Mouse (Mus musculus) limb, embryonic 14.5 days (tissue): ENCODE measurements around the gene Htra2. TPM values are rescaled to one million over a fixed set of nuclear protein-coding genes. Genes with fewer than 3 reads are reported as not detected.

Source experiments
- ATAC-seq: fragments of 200-750 bp; cut with Nextera tagmentation; 2 replicates; pipeline ENCODE4 v1.8.0; 2017; ENCODE audit warnings: low read depth, moderate number of reproducible peaks, moderate TSS enrichment; ENCODE audit not compliant: low FRiP score
- DNase-seq: peaks from one replicate; pipeline ENCODE4 v3.0.0-alpha.2; 2015; ENCODE audit warnings: low spot score
- H3K27ac ChIP-seq: fragments of 300-500 bp; sonication (generic); replicated peaks from 2 replicates; pipeline ENCODE4 v1.5.1; 2014; ENCODE audit warnings: low read depth, mild to moderate bottlenecking, low read length, moderate library complexity, mixed read lengths
- H3K27me3 ChIP-seq: fragments of 300-500 bp; sonication (generic); 2 replicates; pipeline ENCODE4 v1.6.1; 2014; ENCODE audit warnings: low read length, mixed read lengths; ENCODE audit not compliant: control insufficient read depth, insufficient read depth
- H3K36me3 ChIP-seq: fragments of 300-500 bp; sonication (generic); 2 replicates; pipeline ENCODE4 v1.6.1; 2014; ENCODE audit warnings: mild to moderate bottlenecking, low read length, moderate library complexity, mixed read lengths; ENCODE audit not compliant: control insufficient read depth, insufficient read depth
- H3K4me1 ChIP-seq: fragments of 300-500 bp; sonication (generic); 2 replicates; pipeline ENCODE4 v1.6.1; 2014; ENCODE audit warnings: antibody characterized with exemption, low read length, mixed read lengths; ENCODE audit not compliant: control insufficient read depth, insufficient read depth
- H3K4me2 ChIP-seq: fragments of 300-500 bp; sonication (generic); replicated peaks from 2 replicates; pipeline ENCODE4 v1.6.1; 2014; ENCODE audit warnings: low read depth, mild to moderate bottlenecking, low read length, moderate library complexity; ENCODE audit not compliant: severe bottlenecking
- H3K4me3 ChIP-seq: fragments of 300-500 bp; sonication (generic); replicated peaks from 2 replicates; pipeline ENCODE4 v1.5.1; 2014; ENCODE audit warnings: low read length
- H3K9ac ChIP-seq: fragments of 300-500 bp; sonication (generic); 2 replicates; pipeline ENCODE4 v1.6.1; 2014; ENCODE audit warnings: mild to moderate bottlenecking, low read depth, low read length, moderate library complexity; ENCODE audit not compliant: severe bottlenecking
- H3K9me3 ChIP-seq: fragments of 300-500 bp; sonication (generic); 2 replicates; pipeline ENCODE4 v1.6.1; 2016; ENCODE audit warnings: low read length; ENCODE audit not compliant: control insufficient read depth
- POLR2A ChIP-seq: fragments of 200-500 bp; IDR thresholded peaks from 2 replicates; pipeline ENCODE4 v1.8.0; 2012; ENCODE audit warnings: inconsistent platforms, mild to moderate bottlenecking, moderate library complexity, borderline replicate concordance; ENCODE audit not compliant: insufficient read depth, insufficient read length; ENCODE audit errors: extremely low read depth
- WGBS: fragments of 180-500 bp; shearing (Covaris S2); extraction: QIAGEN DNeasy Blood & Tissue Kit; methylation state at CpG from one replicate; pipeline ENCODE4 v1.1.7; 2014; 5-methylcytosine and 5-hydroxymethylcytosine counted together
- polyA plus RNA-seq, 2 experiments: library from polyadenylated mRNA; depleted of rRNA in 1 of 2; stranded (reverse) in 1 of 2; unstranded in 1 of 2; fragments of >200 nt; fragmentation: Nextera tagmentation in 1 of 2; extraction: Ambion mirVana in 1 of 2; gene quantifications; 2 replicates each; pipeline versions ENCODE4 v1.2.1 to v1.2.3; 2012 to 2014

Gene Htra2
- polyA plus RNA-seq, 2 experiments: 48.4 to 99.8 TPM

GRCm38 (mm10) chr6:83019044-83019443 is 36.0 kb downstream of the Htra2 start:
- ATAC-seq: no peak

GRCm38 (mm10) chr6:83017190-83017589 is 37.9 kb downstream of the Htra2 start:
- ATAC-seq: no peak
- DNase-seq: no peak
- H3K27ac ChIP-seq: 0 out of 2 replicates have a peak overlapping the region, but pooled peaks have one; percentile 28
- no peak overlapping the region for H3K9ac ChIP-seq
- no peaks in the 10 kb centered on the region for H3K27me3 ChIP-seq
- no peak overlapping the region for H3K4me2 ChIP-seq
- 54% methylated on average over 3 of the region's 3 CpGs for WGBS
- no peaks in the 10 kb centered on the region for H3K9me3 ChIP-seq
- 0 out of 2 replicates have a peak, but pooled peaks cover 2% of the 10 kb centered on the region for H3K4me1 ChIP-seq
- H3K36me3 ChIP-seq: no peaks in the 10 kb centered on the region
- no peak overlapping the region for H3K4me3 ChIP-seq
- TF ChIP-seq POLR2A: no peak

More at GRCm38 (mm10) chr6:83019044-83019443, 36.0 kb downstream of the Htra2 start:
- no peak overlapping the region for H3K27ac ChIP-seq
- no peaks in the 10 kb centered on the region for H3K27me3 ChIP-seq
- TF ChIP-seq POLR2A: no peak
- H3K9ac ChIP-seq: no peak overlapping the region
- no peak overlapping the region for H3K4me2 ChIP-seq
- no peaks in the 10 kb centered on the region for H3K4me1 ChIP-seq
- H3K4me3 ChIP-seq: no peak overlapping the region
- WGBS: 72% methylated on average over 3 of the region's 3 CpGs
- no peaks in the 10 kb centered on the region for H3K36me3 ChIP-seq
- H3K9me3 ChIP-seq: no peaks in the 10 kb centered on the region
- DNase-seq: no peak

GRCm38 (mm10) chr6:83015749-83016148 is 39.3 kb downstream of the Htra2 start:
- no peak for ATAC-seq
- H3K4me1 ChIP-seq: 0 out of 2 replicates have a peak, but pooled peaks cover 2% of the 10 kb centered on the region
- no peaks in the 10 kb centered on the region for H3K36me3 ChIP-seq
- H3K27me3 ChIP-seq: no peaks in the 10 kb centered on the region
- WGBS: 86% methylated on average over 2 of the region's 2 CpGs
- no peak for TF ChIP-seq POLR2A
- H3K4me3 ChIP-seq: no peak overlapping the region
- H3K4me2 ChIP-seq: no peak overlapping the region
- no peak for DNase-seq
- H3K9me3 ChIP-seq: no peaks in the 10 kb centered on the region
- no peak overlapping the region for H3K9ac ChIP-seq
- no peak overlapping the region for H3K27ac ChIP-seq

GRCm38 (mm10) chr6:83014482-83015466 is 40.3 kb downstream of the Htra2 start:
- H3K27me3 ChIP-seq: no peaks in the 10 kb centered on the region
- H3K4me2 ChIP-seq: no peak overlapping the region
- no peak overlapping the region for H3K9ac ChIP-seq
- WGBS: 71% methylated on average over 12 of the region's 12 CpGs
- no peaks in the 10 kb centered on the region for H3K36me3 ChIP-seq
- H3K4me1 ChIP-seq: 0 out of 2 replicates have a peak, but pooled peaks cover 2% of the 10 kb centered on the region
- H3K4me3 ChIP-seq: no peak overlapping the region
- no peak for ATAC-seq
- H3K27ac ChIP-seq: no peak overlapping the region
- no peak for TF ChIP-seq POLR2A
- no peaks in the 10 kb centered on the region for H3K9me3 ChIP-seq
- DNase-seq: no peak

GRCm38 (mm10) chr6:83013444-83013843 is 41.6 kb downstream of the Htra2 start:
- DNase-seq: no peak
- H3K36me3 ChIP-seq: no peaks in the 10 kb centered on the region
- no peak overlapping the region for H3K4me2 ChIP-seq
- no peak for TF ChIP-seq POLR2A
- no peak overlapping the region for H3K9ac ChIP-seq
- 0 out of 2 replicates have a peak, but pooled peaks cover 2% of the 10 kb centered on the region for H3K4me1 ChIP-seq
- H3K27me3 ChIP-seq: no peaks in the 10 kb centered on the region
- no peak overlapping the region for H3K4me3 ChIP-seq
- no peak overlapping the region for H3K27ac ChIP-seq
- no peaks in the 10 kb centered on the region for H3K9me3 ChIP-seq
- WGBS: 77% methylated on average over 5 of the region's 5 CpGs
- no peak for ATAC-seq
